Mouse (Mus musculus): ENCODE data around the gene Gna11. TPM values are rescaled to one million over a fixed set of nuclear protein-coding genes. Genes with fewer than 3 reads are reported as not detected.
A peak's percentile ranks its signal among the peaks of the same experiment; 100 is the strongest.

The Gna11 gene
- total RNA-seq, 1 experiment from 2014 or later = 5.8 TPM

GRCm38 (mm10) chr10:81497401-81498270, 47.4 kb downstream of the Gna11 start:
- no peak for ATAC-seq (replicated peaks in 1 of 2; ENCODE audit: insufficient read depth in 1 of 2, low FRiP score in 2 of 2, low TSS enrichment in 1 of 2, low read depth in 1 of 2, poor library complexity in 2 of 2, severe bottlenecking in 2 of 2)

GRCm38 (mm10) chr10:81496969-81497368, 48.0 kb downstream of the Gna11 start:
- no peak for ATAC-seq (replicated peaks in 1 of 2; ENCODE audit: insufficient read depth in 1 of 2, low FRiP score in 2 of 2, low TSS enrichment in 1 of 2, low read depth in 1 of 2, poor library complexity in 2 of 2, severe bottlenecking in 2 of 2)

GRCm38 (mm10) chr10:81496264-81496901, 48.6 kb downstream of the Gna11 start, which contains the start of gene Ncln:
TSS of gene Ncln (minus strand) at chr10:81496392.
- ATAC-seq (replicated peaks in 1 of 2; ENCODE audit: insufficient read depth in 1 of 2, low FRiP score in 2 of 2, low TSS enrichment in 1 of 2, low read depth in 1 of 2, poor library complexity in 2 of 2, severe bottlenecking in 2 of 2) = peak; percentile 82 to 86

GRCm38 (mm10) chr10:81495616-81496263, 49.2 kb downstream of the Gna11 start:
- ATAC-seq (replicated peaks in 1 of 2; ENCODE audit: insufficient read depth in 1 of 2, low FRiP score in 2 of 2, low TSS enrichment in 1 of 2, low read depth in 1 of 2, poor library complexity in 2 of 2, severe bottlenecking in 2 of 2) = no peak

GRCm38 (mm10) chr10:81495151-81495550, 49.8 kb downstream of the Gna11 start:
- no peak for ATAC-seq (replicated peaks in 1 of 2; ENCODE audit: insufficient read depth in 1 of 2, low FRiP score in 2 of 2, low TSS enrichment in 1 of 2, low read depth in 1 of 2, poor library complexity in 2 of 2, severe bottlenecking in 2 of 2)

- ATAC-seq (replicated peaks in 1 of 2; ENCODE audit: insufficient read depth in 1 of 2, low FRiP score in 2 of 2, low TSS enrichment in 1 of 2, low read depth in 1 of 2, poor library complexity in 2 of 2, severe bottlenecking in 2 of 2) = no peak; a peak in 1 of 4 replicates
These were observed 50.5 kb downstream of the Gna11 start for GRCm38 (mm10) chr10:81494260-81495041.

GRCm38 (mm10) chr10:81493601-81494220, 51.3 kb downstream of the Gna11 start:
- ATAC-seq (replicated peaks in 1 of 2; ENCODE audit: insufficient read depth in 1 of 2, low FRiP score in 2 of 2, low TSS enrichment in 1 of 2, low read depth in 1 of 2, poor library complexity in 2 of 2, severe bottlenecking in 2 of 2) = no peak

GRCm38 (mm10) chr10:81492606-81493240, 52.3 kb downstream of the Gna11 start:
- no peak for ATAC-seq (replicated peaks in 1 of 2; ENCODE audit: insufficient read depth in 1 of 2, low FRiP score in 2 of 2, low TSS enrichment in 1 of 2, low read depth in 1 of 2, poor library complexity in 2 of 2, severe bottlenecking in 2 of 2)

GRCm38 (mm10) chr10:81491018-81491417, 54.0 kb downstream of the Gna11 start:
- ATAC-seq (replicated peaks in 1 of 2; ENCODE audit: insufficient read depth in 1 of 2, low FRiP score in 2 of 2, low TSS enrichment in 1 of 2, low read depth in 1 of 2, poor library complexity in 2 of 2, severe bottlenecking in 2 of 2) = no peak

- ATAC-seq (replicated peaks in 1 of 2; ENCODE audit: insufficient read depth in 1 of 2, low FRiP score in 2 of 2, low TSS enrichment in 1 of 2, low read depth in 1 of 2, poor library complexity in 2 of 2, severe bottlenecking in 2 of 2) = no peak
These were observed 55.0 kb downstream of the Gna11 start for GRCm38 (mm10) chr10:81489941-81490340.

GRCm38 (mm10) chr10:81488081-81488480, 56.9 kb downstream of the Gna11 start:
- ATAC-seq (replicated peaks in 1 of 2; ENCODE audit: insufficient read depth in 1 of 2, low FRiP score in 2 of 2, low TSS enrichment in 1 of 2, low read depth in 1 of 2, poor library complexity in 2 of 2, severe bottlenecking in 2 of 2) = no peak

- ATAC-seq (replicated peaks in 1 of 2; ENCODE audit: insufficient read depth in 1 of 2, low FRiP score in 2 of 2, low TSS enrichment in 1 of 2, low read depth in 1 of 2, poor library complexity in 2 of 2, severe bottlenecking in 2 of 2) = no peak
These were observed 58.5 kb downstream of the Gna11 start for GRCm38 (mm10) chr10:81486496-81486895.

GRCm38 (mm10) chr10:81485479-81486018, 59.4 kb downstream of the Gna11 start:
- ATAC-seq (replicated peaks in 1 of 2; ENCODE audit: insufficient read depth in 1 of 2, low FRiP score in 2 of 2, low TSS enrichment in 1 of 2, low read depth in 1 of 2, poor library complexity in 2 of 2, severe bottlenecking in 2 of 2) = no peak

GRCm38 (mm10) chr10:81485060-81485449, 59.9 kb downstream of the Gna11 start:
- ATAC-seq (replicated peaks in 1 of 2; ENCODE audit: insufficient read depth in 1 of 2, low FRiP score in 2 of 2, low TSS enrichment in 1 of 2, low read depth in 1 of 2, poor library complexity in 2 of 2, severe bottlenecking in 2 of 2) = peak in 1 of 2 experiments; percentile 31; a peak in 1 of 4 replicates

- ATAC-seq (replicated peaks in 1 of 2; ENCODE audit: insufficient read depth in 1 of 2, low FRiP score in 2 of 2, low TSS enrichment in 1 of 2, low read depth in 1 of 2, poor library complexity in 2 of 2, severe bottlenecking in 2 of 2) = no peak
These were observed 60.4 kb downstream of the Gna11 start for GRCm38 (mm10) chr10:81484441-81485059.

- ATAC-seq (replicated peaks in 1 of 2; ENCODE audit: insufficient read depth in 1 of 2, low FRiP score in 2 of 2, low TSS enrichment in 1 of 2, low read depth in 1 of 2, poor library complexity in 2 of 2, severe bottlenecking in 2 of 2) = peak; percentile 25 to 49; a peak in 2 of 4 replicates
These were observed 61.0 kb downstream of the Gna11 start for GRCm38 (mm10) chr10:81483983-81484382.
